Mouse (Mus musculus) left cerebral cortex, adult 2 months (tissue): ENCODE measurements around the gene Egfem1. TPM values are rescaled to one million over a fixed set of nuclear protein-coding genes. Genes with fewer than 3 reads are reported as not detected.

Experiments used
- DNase-seq, 2 experiments: peaks; one replicate each; pipeline ENCODE4 v3.0.0; 2021 to 2022; ENCODE audit warnings: low spot score in 2 of 2, mixed read lengths in 1 of 2; ENCODE audit errors: extremely low spot score in 1 of 2
- H3K27ac ChIP-seq: fragments of 200-600 bp; 2 replicates; pipeline ENCODE4 v1.8.1; 2022
- H3K4me3 ChIP-seq: fragments of 200-600 bp; 2 replicates; pipeline ENCODE4 v1.8.1; 2022
- CTCF ChIP-seq: fragments of 200-600 bp; IDR thresholded peaks from 2 replicates; pipeline ENCODE4 v1.8.1; 2022; ENCODE audit warnings: antibody characterized with exemption, mild to moderate bottlenecking, moderate library complexity
- intact Hi-C: fragments of 180-260 bp; cut with DNase I; formaldehyde crosslinking; loops from one replicate; pipeline ENCODE4 v1.15.1; 2025
- total RNA-seq, 2 experiments: library from RNA; stranded (reverse); gene quantifications; 2 replicates each; pipeline ENCODE4 v1.2.3; 2021

The Egfem1 gene
- total RNA-seq, 2 experiments from 2014 or later, result 16.9 to 21.8 TPM

DNA sequence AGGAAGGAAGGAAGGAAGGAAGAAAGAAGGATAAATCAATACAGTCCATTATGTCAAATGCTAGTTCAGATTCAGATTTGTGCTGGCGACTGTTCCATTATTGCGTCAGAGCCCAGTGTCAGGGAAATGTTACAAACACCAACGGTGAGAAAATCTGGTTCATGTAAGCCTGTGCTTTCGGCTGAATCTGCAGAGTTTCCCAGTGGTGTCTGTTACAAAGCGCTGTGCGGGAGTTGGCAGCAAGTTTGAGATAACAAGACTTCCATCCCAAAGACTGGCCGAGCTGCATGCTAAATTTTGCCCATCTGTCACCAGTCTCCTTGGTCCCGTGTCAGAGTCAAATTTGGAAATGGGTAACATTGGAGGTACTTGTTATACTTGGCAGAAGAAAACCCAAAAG, 118.8 kb downstream of the Egfem1 start:
- DNase-seq, result no peak

DNA sequence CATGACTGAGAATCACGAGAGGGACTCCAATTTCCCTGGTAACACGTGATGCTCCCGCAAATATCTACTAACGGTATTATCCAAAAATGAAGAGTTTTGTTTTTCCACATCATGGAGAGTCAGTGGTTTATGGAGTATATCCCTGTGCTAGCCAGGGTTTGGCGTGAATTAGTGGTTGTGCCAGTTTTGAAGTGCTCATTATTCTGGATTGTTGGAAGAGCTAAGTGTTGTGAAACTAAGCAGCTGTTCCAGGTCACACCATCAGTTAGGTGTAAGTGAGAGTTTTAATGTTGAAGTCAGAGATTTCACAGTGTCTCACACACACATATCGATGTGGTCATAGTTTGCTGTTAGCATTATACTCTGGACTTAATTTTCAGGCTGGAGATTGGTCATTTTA, 120.7 kb downstream of the Egfem1 start:
- no peak for DNase-seq
- TF ChIP-seq CTCF, result no peak
- intact Hi-C loops, result no loop called here
- H3K27ac ChIP-seq, result no peak overlapping the region
- no peak overlapping the region for H3K4me3 ChIP-seq

More for the DNA sequence above, 118.8 kb downstream of the Egfem1 start:
- H3K4me3 ChIP-seq, result no peak overlapping the region
- intact Hi-C loops, result no loop called here
- no peak overlapping the region for H3K27ac ChIP-seq
- no peak for TF ChIP-seq CTCF

DNA sequence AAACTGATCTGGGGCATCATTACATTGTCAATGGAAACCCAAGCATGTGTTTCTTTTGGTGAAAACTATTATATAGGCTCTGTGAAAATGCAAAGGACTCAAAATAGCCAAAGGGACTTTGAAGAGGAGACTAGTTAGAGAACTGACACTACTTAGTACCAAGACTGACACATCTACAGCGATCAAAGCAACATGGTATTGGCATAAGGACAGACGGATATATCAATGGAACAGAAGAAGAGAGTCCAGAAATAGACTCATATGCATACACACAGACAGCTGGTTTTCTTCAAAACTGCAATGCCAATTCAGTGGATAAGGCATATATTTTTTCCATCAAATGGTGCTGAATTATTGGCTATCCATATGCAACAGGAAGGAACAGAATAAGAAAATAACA, 140.6 kb downstream of the Egfem1 start:
- DNase-seq, result no peak

DNA sequence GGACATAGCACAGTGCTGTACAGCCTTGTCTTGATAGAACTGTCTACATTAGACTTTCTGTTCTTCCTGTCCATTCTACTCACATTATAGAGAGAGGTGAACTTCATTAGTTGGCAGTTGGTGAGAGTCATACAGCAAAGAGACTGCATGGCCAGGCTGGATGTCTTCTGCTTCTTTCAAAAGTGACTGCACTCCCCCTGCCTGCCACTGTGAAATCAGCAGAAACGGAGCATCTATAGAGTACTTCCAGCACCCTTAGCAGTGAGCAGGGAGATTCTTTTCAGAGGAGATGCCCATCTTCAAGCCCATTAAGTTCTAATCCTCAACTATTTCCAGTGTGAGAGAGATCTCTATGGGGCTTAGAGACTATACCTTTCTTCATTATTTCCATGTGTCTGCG, 147.9 kb downstream of the Egfem1 start:
- Histone ChIP-seq H3K27ac (no peak overlapping the region), H3K4me3 (no peak overlapping the region)
- TF ChIP-seq CTCF, result peak; percentile 10
- DNase-seq, result no peak
- intact Hi-C loops, result no loop called here

More for the DNA sequence above, 140.6 kb downstream of the Egfem1 start:
- H3K4me3 ChIP-seq, result no peak overlapping the region
- intact Hi-C loops, result no loop called here
- H3K27ac ChIP-seq, result no peak overlapping the region
- no peak for TF ChIP-seq CTCF

DNA sequence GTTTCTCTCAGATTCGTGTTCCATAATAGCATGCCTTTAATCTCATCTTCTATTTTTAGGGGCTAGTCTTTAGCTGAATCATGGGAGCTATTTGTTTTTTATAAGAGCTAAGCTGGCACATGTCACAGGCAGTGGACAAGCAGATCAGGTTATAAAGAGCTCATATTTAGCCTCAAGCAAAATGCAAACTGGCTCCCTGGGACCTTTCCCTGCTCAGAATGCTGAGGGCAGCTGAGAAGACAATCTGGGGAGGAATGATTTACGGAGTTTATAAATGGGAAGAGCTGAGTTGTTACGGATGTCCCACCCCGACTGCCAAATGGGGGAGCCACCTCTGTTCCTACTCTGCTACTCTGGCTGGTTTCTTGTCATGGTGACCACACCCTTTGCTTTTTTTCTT, 153.7 kb downstream of the Egfem1 start:
- Histone ChIP-seq H3K27ac (no peak overlapping the region), H3K4me3 (no peak overlapping the region)
- no peak for TF ChIP-seq CTCF
- DNase-seq, result no peak
- intact Hi-C loops, result no loop called here

DNA sequence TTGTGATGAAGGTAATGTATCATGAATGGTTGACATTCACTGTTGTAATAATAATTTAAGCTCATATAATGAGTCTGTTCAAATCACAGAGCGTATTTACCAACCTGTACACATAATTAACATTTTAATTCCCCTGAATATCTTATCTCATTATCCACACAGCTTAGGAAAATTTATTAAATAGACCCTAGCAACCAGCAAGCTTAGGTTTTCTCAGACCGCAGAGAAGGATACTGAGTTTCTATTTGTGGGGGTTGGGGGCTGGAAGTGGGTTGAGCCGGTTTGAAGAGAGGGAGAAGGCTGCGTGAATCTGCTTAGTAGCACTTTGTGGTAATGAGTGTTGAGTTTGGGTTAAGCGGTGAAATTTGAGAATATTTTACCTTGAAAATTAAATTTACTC, 154.7 kb downstream of the Egfem1 start:
- no peak overlapping the region for H3K4me3 ChIP-seq
- intact Hi-C loops, result no loop called here
- no peak for TF ChIP-seq CTCF
- no peak for DNase-seq
- H3K27ac ChIP-seq, result no peak overlapping the region

DNA sequence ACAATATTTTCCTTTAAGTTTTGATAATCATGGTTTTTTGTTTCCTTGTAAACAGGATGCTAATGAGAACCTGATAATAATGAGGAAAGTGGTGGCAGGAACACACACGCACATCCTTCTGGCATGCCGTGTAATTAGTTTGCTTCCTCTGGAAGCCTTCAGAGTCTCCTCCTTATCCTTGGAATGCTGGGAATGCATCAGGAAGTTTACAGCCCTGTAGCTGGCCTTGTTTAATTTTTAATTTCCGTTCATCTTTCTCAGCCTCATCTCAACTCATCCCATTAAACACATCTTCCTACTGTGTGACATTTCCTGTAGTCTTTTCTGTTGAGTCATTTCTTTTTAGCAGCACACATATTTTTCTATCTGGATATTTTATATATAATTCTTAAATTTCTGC, 161.8 kb downstream of the Egfem1 start:
- Histone ChIP-seq H3K4me3 (no peak overlapping the region), H3K27ac (no peak overlapping the region)
- intact Hi-C loops, result no loop called here
- TF ChIP-seq CTCF, result no peak
- no peak for DNase-seq

DNA sequence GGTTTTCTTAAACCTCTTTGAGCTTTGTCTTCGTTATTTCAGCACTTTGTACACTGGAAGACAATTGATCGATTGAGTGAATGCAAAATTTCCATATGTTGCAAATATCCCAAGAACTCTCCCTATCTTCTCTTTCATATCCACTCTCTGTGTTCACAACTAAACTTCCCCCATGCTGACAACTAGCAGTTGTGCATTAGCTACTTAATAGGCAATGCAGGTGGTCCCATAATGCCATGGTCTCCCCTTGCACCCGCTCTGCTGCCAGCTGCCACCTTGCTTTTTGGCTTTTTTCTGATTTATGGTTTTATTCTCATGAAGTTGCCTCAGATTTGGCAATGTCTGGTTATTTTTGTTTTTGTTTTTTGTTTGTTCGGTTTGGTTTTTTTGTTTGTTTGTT, 209.8 kb downstream of the Egfem1 start:
- DNase-seq, result no peak
- no peak for TF ChIP-seq CTCF
- Histone ChIP-seq H3K27ac (no peak overlapping the region), H3K4me3 (no peak overlapping the region)
- intact Hi-C loops, result no loop called here

DNA sequence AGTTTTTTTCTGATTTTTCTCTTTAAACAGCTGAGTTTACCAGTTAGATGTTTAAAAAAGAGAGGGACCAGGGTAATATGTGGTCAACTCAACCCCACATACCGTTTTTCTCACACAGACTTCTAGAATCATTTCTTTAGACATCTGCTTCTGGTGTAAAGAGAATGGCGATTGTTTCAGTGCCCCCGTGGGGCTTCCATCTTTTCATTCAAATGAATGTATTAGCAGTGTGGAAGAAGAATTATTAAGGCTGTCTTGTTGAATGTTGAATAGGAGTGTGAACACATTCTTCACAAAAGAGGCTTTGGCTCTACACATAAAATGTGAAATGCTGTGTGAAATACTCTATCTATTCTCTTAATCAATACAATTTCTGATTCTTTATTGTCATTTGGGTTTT, 210.4 kb downstream of the Egfem1 start:
- no peak for DNase-seq
- Histone ChIP-seq H3K27ac (no peak overlapping the region), H3K4me3 (no peak overlapping the region)
- no peak for TF ChIP-seq CTCF
- intact Hi-C loops, result no loop called here

DNA sequence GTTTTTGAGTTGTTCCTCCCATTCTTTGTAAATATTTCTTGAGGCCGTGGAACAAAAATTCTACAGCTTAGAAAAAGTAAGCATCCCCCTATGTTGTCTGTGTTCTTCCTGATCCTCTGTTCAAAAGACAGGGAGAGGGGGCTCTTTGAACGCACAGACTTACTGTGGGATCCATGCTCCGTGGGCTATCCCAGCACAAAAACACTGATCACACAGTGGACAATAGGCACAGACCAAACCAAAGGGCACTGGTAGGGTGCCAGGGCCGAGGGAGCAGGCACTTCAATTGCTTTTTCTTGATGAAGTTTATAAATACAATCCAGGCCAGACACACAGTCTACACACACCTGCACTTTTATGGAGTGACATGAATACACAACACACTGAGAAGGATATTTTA, 211.4 kb downstream of the Egfem1 start:
- DNase-seq, result no peak
- Histone ChIP-seq H3K4me3 (no peak overlapping the region), H3K27ac (no peak overlapping the region)
- no peak for TF ChIP-seq CTCF
- intact Hi-C loops, result no loop called here

DNA sequence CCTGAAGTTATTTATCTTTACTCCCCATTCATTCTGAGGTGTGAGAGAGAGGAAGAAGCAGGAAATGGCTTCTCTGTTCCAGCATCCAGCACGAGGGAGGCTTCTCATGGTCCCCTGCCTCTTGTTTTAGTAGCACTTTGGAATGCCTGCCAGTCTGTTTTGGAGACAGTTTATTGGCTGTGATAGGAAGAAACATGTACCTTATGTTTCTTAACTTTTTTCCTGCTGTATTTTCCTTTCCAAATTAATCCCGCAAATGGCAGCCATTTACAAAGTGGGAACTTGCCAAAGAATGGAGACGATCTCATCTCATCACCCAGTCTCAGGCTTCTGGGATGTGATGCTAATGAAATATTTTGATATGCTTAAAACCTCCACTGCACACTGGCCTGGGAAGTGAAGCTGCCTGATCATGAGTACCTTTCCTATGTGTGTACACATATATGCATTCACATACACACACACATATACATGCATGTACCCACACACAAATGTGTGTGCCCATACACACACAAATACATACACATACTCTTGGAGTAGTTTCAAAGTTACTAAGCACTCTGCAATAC, 260.5 kb downstream of the Egfem1 start:
- DNase-seq, result no peak
- intact Hi-C loops, result no loop called here
- no peak overlapping the region for H3K27ac ChIP-seq
- TF ChIP-seq CTCF, result no peak
- H3K4me3 ChIP-seq, result no peak overlapping the region

DNA sequence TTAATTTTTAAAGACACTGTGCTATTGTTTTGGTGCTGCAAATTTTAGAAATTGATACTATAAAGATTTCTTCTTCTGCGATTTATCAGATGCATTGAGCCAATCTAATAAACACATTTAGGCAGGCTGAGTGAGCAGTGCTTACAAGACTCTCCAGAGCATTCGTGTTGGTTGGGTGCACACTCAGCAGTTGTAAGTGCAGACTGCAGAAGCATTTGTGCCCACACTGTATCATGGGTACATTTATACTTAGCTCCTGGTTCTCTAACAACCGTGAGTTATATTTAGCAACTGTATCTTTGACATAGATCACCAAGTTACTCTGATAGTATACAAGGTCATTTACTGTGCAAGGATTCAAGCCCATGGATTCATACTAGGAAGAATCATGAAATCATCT, 264.0 kb downstream of the Egfem1 start:
- intact Hi-C loops, result no loop called here
- TF ChIP-seq CTCF, result no peak
- no peak overlapping the region for H3K4me3 ChIP-seq
- no peak for DNase-seq
- H3K27ac ChIP-seq, result no peak overlapping the region

DNA sequence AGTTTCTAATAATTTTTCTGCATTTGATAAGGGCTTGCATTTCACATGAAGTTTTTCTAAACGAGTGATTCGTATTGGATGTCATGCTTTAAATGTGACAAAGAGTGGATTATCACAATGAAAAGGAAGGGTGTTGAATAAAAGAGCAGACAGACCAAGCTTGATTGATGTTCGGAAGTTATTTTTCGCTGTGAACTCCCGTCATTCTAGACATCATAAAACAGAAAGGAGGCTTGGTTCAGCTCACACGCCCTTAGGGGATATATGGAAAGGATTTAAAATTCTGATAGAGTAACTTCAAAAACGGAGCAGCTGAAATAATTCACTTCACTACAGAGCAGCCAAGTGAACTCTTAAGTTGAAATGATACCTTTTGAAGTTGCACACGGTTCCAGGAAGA, 285.1 kb downstream of the Egfem1 start:
- intact Hi-C loops, result loop anchor here (10.0 kb wide), 2 partner anchors 332 to 348 kb away; no protein-coding TSS in a partner anchor
- DNase-seq, result no peak
- H3K4me3 ChIP-seq, result no peak overlapping the region
- H3K27ac ChIP-seq, result no peak overlapping the region
- no peak for TF ChIP-seq CTCF

DNA sequence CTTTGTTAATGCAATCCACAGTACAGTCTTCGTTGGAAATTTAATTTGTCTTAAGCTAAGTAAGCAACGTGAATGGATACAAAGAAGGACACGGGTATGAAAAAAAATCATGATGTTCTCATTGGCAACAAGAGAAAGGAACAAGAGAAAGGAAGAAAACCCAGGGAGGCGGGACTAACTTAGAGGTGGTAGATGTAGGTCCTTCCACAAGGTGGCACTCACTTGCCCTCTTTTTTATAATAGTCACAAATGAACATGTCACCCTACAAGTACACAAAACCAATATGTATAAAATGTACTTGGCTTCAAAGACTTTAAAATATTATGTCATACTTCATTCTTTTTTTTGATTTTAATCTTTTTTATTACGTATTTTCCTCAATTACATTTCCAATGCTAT, 288.7 kb downstream of the Egfem1 start:
- no peak for DNase-seq
- Histone ChIP-seq H3K4me3 (no peak overlapping the region), H3K27ac (no peak overlapping the region)
- peak; percentile 47 for TF ChIP-seq CTCF
- intact Hi-C loops, result no loop called here
